Mouse (Mus musculus) heart, adult 2 months (tissue): Measurements from ENCODE around the gene Wdr92.

Experiments used
- EP300 ChIP-seq: fragments of 200-500 bp; IDR thresholded peaks from 2 replicates; pipeline ENCODE4 v1.6.1; 2011; ENCODE audit warnings: low read depth, low read length, control low read depth; ENCODE audit not compliant: insufficient read depth
- POLR2A ChIP-seq: fragments of 200-500 bp; IDR thresholded peaks from 2 replicates; pipeline ENCODE4 v1.6.1; 2011; ENCODE audit warnings: mild to moderate bottlenecking, low read depth, low read length, control low read depth; ENCODE audit not compliant: insufficient read depth

GRCm38 (mm10) chr11:17236449-17237037 is 54.6 kb downstream of the Wdr92 start:
- TF ChIP-seq EP300 (no peak), POLR2A (no peak)
